Mouse (Mus musculus) testis, adult 2 months (tissue): ENCODE data around the gene Lefty2. TPM values are rescaled to one million over a fixed set of nuclear protein-coding genes. Genes with fewer than 3 reads are reported as not detected.

Experiments used
- H3K27ac ChIP-seq: fragments of 200-500 bp; 2 replicates; pipeline ENCODE4 v1.5.1; 2012; ENCODE audit warnings: low read depth, low read length; ENCODE audit not compliant: control insufficient read depth, insufficient read depth
- H3K27me3 ChIP-seq: fragments of 200-500 bp; 2 replicates; pipeline ENCODE4 v1.6.1; 2012; ENCODE audit warnings: mild to moderate bottlenecking, low read length, moderate library complexity; ENCODE audit not compliant: control insufficient read depth, insufficient read depth
- H3K36me3 ChIP-seq: fragments of 200-500 bp; 2 replicates; pipeline ENCODE4 v1.6.1; 2012; ENCODE audit warnings: mild to moderate bottlenecking, low read length; ENCODE audit not compliant: control insufficient read depth, insufficient read depth
- H3K4me1 ChIP-seq: fragments of 200-500 bp; 2 replicates; pipeline ENCODE4 v1.6.1; 2012; ENCODE audit warnings: low read length; ENCODE audit not compliant: control insufficient read depth, insufficient read depth
- H3K4me3 ChIP-seq: fragments of 200-500 bp; 2 replicates; pipeline ENCODE4 v1.5.1; 2012; ENCODE audit warnings: low read depth, mild to moderate bottlenecking, low read length, moderate library complexity, mixed read lengths; ENCODE audit not compliant: control insufficient read depth
- CTCF ChIP-seq: fragments of 200-500 bp; IDR thresholded peaks from 2 replicates; pipeline ENCODE4 v1.5.1; 2012; ENCODE audit warnings: low read depth, mild to moderate bottlenecking, inconsistent platforms, low read length, moderate library complexity; ENCODE audit not compliant: control insufficient read depth, insufficient read depth, insufficient replicate concordance
- POLR2A ChIP-seq: fragments of 200-500 bp; IDR thresholded peaks from 2 replicates; pipeline ENCODE4 v1.6.1; 2012; ENCODE audit warnings: low read depth, mild to moderate bottlenecking, inconsistent platforms, low read length, moderate library complexity; ENCODE audit not compliant: control insufficient read depth
- polyA plus RNA-seq: library from polyadenylated mRNA; depleted of rRNA; stranded (reverse); fragments of >200 nt; gene quantifications from 2 replicates; pipeline ENCODE4 v1.2.3, GENCODE M21; 2012

Gene Lefty2
- polyA plus RNA-seq, 1 experiment, result 0.17 TPM

GRCm38 (mm10) chr1:180906461-180907147 lies 13.7 kb downstream of the Lefty2 start:
- Histone ChIP-seq H3K4me1 (peaks cover 14% of the 10 kb centered on the region), H3K27ac (no peak overlapping the region), H3K4me3 (no peak overlapping the region), H3K36me3 (no peaks in the 10 kb centered on the region), H3K27me3 (no peaks in the 10 kb centered on the region)
- TF ChIP-seq CTCF (no peak), POLR2A (no peak)

GRCm38 (mm10) chr1:180911138-180911537 lies 18.2 kb downstream of the Lefty2 start:
- Histone ChIP-seq H3K4me3 (peak overlapping the region; percentile 27), H3K27me3 (no peaks in the 10 kb centered on the region), H3K4me1 (no peaks in the 10 kb centered on the region), H3K27ac (no peak overlapping the region), H3K36me3 (no peaks in the 10 kb centered on the region)
- TF ChIP-seq POLR2A (no peak), CTCF (no peak)

GRCm38 (mm10) chr1:180911653-180912287 lies 18.9 kb downstream of the Lefty2 start:
- H3K4me1 ChIP-seq, result no peaks in the 10 kb centered on the region
- TF ChIP-seq CTCF (no peak), POLR2A (no peak)
- H3K36me3 ChIP-seq, result no peaks in the 10 kb centered on the region
- no peaks in the 10 kb centered on the region for H3K27me3 ChIP-seq
- H3K27ac ChIP-seq, result no peak overlapping the region
- H3K4me3 ChIP-seq, result peak overlapping the region; percentile 62

GRCm38 (mm10) chr1:180912792-180913191 lies 19.9 kb downstream of the Lefty2 start:
- Histone ChIP-seq H3K4me1 (no peaks in the 10 kb centered on the region), H3K4me3 (no peak overlapping the region), H3K27me3 (no peaks in the 10 kb centered on the region), H3K27ac (no peak overlapping the region), H3K36me3 (no peaks in the 10 kb centered on the region)
- TF ChIP-seq CTCF (no peak), POLR2A (no peak)

GRCm38 (mm10) chr1:180913797-180914196 lies 20.9 kb downstream of the Lefty2 start:
- Histone ChIP-seq H3K36me3 (no peaks in the 10 kb centered on the region), H3K27me3 (no peaks in the 10 kb centered on the region), H3K4me3 (no peak overlapping the region), H3K27ac (no peak overlapping the region), H3K4me1 (no peaks in the 10 kb centered on the region)
- TF ChIP-seq POLR2A (no peak), CTCF (no peak)

GRCm38 (mm10) chr1:180916425-180916824 lies 23.5 kb downstream of the Lefty2 start:
- no peaks in the 10 kb centered on the region for H3K27me3 ChIP-seq
- no peaks in the 10 kb centered on the region; the same call in 1 of the 2 replicates for H3K4me1 ChIP-seq
- H3K36me3 ChIP-seq, result no peaks in the 10 kb centered on the region
- no peak overlapping the region for H3K27ac ChIP-seq
- no peak overlapping the region for H3K4me3 ChIP-seq
- TF ChIP-seq CTCF (no peak), POLR2A (no peak)

- Histone ChIP-seq H3K4me1 (no peaks in the 10 kb centered on the region; the same call in 1 of the 2 replicates), H3K27ac (no peak overlapping the region), H3K36me3 (no peaks in the 10 kb centered on the region), H3K4me3 (no peak overlapping the region), H3K27me3 (no peaks in the 10 kb centered on the region)
- TF ChIP-seq POLR2A (no peak), CTCF (no peak)
Observed at GRCm38 (mm10) chr1:180917053-180917452, 24.1 kb downstream of the Lefty2 start.
